8 mouse cellular contexts compared by ENCODE assay signal in the genomic region with DNA sequence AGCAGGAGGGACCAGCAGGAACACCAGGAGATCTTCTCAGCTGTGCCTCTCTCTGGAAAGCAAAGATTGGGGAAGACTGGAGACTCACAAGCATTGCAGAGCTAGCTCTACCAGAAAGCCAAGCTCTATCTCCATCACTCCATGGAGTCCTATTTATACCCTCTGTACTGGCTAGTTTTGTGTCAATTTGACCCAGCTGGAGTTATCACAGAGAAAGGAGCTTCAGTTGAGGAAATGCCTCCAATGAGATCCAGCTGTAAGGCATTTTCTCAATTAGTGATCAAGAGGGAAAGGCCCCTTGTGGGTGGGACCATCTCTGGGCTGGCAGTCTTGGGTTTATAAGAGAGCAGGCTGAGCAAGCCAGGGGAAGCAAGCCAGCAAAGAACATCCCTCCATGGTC. TPM values are rescaled to one million over a fixed set of nuclear protein-coding genes. Genes with fewer than 3 reads are reported as not detected.
DNase-seq lines count a peak whose midpoint lies in the region; ATAC-seq lines count a peak whose summit lies in the region.
"Not testable (repeated sequence)": the region's sequence is repeated elsewhere in the genome, so short reads cannot be mapped to it uniquely, and the experiment has no call there.

TSS of gene Stk25 (minus strand) at position 101 of the 400 bp plus-strand sequence.

- H3K9me3 ChIP-seq in hindbrain, embryonic 13.5 days; liver, embryonic 13.5 days (replicated peaks); midbrain, embryonic 15.5 days: not testable (repeated sequence)

- not testable (repeated sequence) for H3K36me3 ChIP-seq in hindbrain, embryonic 13.5 days; liver, embryonic 13.5 days; midbrain, embryonic 15.5 days (replicated peaks)

- not testable (repeated sequence) for H3K27ac ChIP-seq in hindbrain, embryonic 13.5 days; liver, embryonic 13.5 days; midbrain, embryonic 15.5 days

- H3K27me3 ChIP-seq in hindbrain, embryonic 13.5 days; liver, embryonic 13.5 days; midbrain, embryonic 15.5 days (replicated peaks): not testable (repeated sequence)

- not testable (repeated sequence) for DNase-seq in adrenal gland, adult 8-10 months; heart, adult 18-20 months; layer of hippocampus, postnatal 14 days (ENCODE audit: low spot score in 2 of 2); liver, embryonic 13.5 days; thymus, postnatal 0 days (ENCODE audit: low spot score)

- H3K4me1 ChIP-seq in hindbrain, embryonic 13.5 days (replicated peaks); liver, embryonic 13.5 days (replicated peaks); midbrain, embryonic 15.5 days: not testable (repeated sequence)

- ATAC-seq in erythroid progenitor cell, adult 5-6 weeks (replicated peaks; ENCODE audit: low FRiP score, poor library complexity, severe bottlenecking); hindbrain, embryonic 13.5 days (ENCODE audit: low FRiP score); liver, embryonic 13.5 days (ENCODE audit: low read depth); midbrain, embryonic 15.5 days (replicated peaks): not testable (repeated sequence)

- H3K4me2 ChIP-seq in hindbrain, embryonic 13.5 days; liver, embryonic 13.5 days; midbrain, embryonic 15.5 days: not testable (repeated sequence)

- not testable (repeated sequence) for H3K4me3 ChIP-seq in hindbrain, embryonic 13.5 days; liver, embryonic 13.5 days (replicated peaks); midbrain, embryonic 15.5 days

- H3K9ac ChIP-seq in hindbrain, embryonic 13.5 days; liver, embryonic 13.5 days; midbrain, embryonic 15.5 days: not testable (repeated sequence)

RNA-seq across cellular contexts. Expression of gene Stk25, which starts in this region (rescaled TPM):
- total RNA-seq in adrenal gland, adult 8-10 months (2022) = 100 to 1,000 TPM; 135 to 201 (median 170) TPM
- 28.5 and 36.5 TPM in 2 replicates for total RNA-seq in erythroid progenitor cell, adult 5-6 weeks (2015; ENCODE audit: low replicate concordance)
- 33.5 and 52.2 TPM in 2 replicates for total RNA-seq in erythroid progenitor cell, adult 5-6 weeks (2017; ENCODE audit: low replicate concordance)
- 10 to 100 TPM; 83.8 to 86.6 TPM for total RNA-seq in heart, adult 18-20 months (2021)
- polyA plus RNA-seq in hindbrain, embryonic 13.5 days (2015; fragmentation: Nextera tagmentation; extraction: Ambion mirVana) = 307 and 330 TPM in 2 replicates
- total RNA-seq in layer of hippocampus, postnatal 14 days (2021) = 100 to 1,000 TPM; 389 to 405 TPM
- 46.1 and 46.4 TPM in 2 replicates for polyA plus RNA-seq in liver, embryonic 13.5 days (2015; fragmentation: Nextera tagmentation; extraction: Ambion mirVana)
- 353 and 388 TPM in 2 replicates for polyA plus RNA-seq in midbrain, embryonic 15.5 days (2015; fragmentation: Nextera tagmentation; extraction: Ambion mirVana)
- polyA plus RNA-seq in thymus, postnatal 0 days (2015; fragmentation: Nextera tagmentation; extraction: Ambion mirVana) = 79.1 and 82.9 TPM in 2 replicates
